Mouse (Mus musculus) heart, embryonic 11.5 days (tissue): ENCODE measurements around the gene Pex16. TPM values are rescaled to one million over a fixed set of nuclear protein-coding genes. Genes with fewer than 3 reads are reported as not detected.

ENCODE experiments used
- ATAC-seq: fragments of 200-750 bp; cut with Nextera tagmentation; replicated peaks from 2 replicates; pipeline ENCODE4 v1.8.0; 2017; ENCODE audit warnings: moderate library complexity; ENCODE audit not compliant: insufficient number of reproducible peaks, low FRiP score, low TSS enrichment
- H3K27ac ChIP-seq: fragments of 300-500 bp; sonication (generic); 2 replicates; pipeline ENCODE4 v1.5.1; 2014; ENCODE audit warnings: mild to moderate bottlenecking, low read depth, low read length
- H3K27me3 ChIP-seq: fragments of 300-500 bp; sonication (generic); 2 replicates; pipeline ENCODE4 v1.6.1; 2014; ENCODE audit warnings: mild to moderate bottlenecking, low read length, mixed read lengths; ENCODE audit not compliant: control insufficient read depth, insufficient read depth
- H3K36me3 ChIP-seq: fragments of 300-500 bp; sonication (generic); 2 replicates; pipeline ENCODE4 v1.6.1; 2014; ENCODE audit warnings: mild to moderate bottlenecking, low read length, moderate library complexity, mixed read lengths; ENCODE audit not compliant: control insufficient read depth, insufficient read depth
- H3K4me1 ChIP-seq: fragments of 300-500 bp; sonication (generic); 2 replicates; pipeline ENCODE4 v1.6.1; 2014; ENCODE audit warnings: low read length; ENCODE audit not compliant: control insufficient read depth, insufficient read depth
- H3K4me2 ChIP-seq: fragments of 300-500 bp; sonication (generic); 2 replicates; pipeline ENCODE4 v1.6.1; 2014; ENCODE audit warnings: mild to moderate bottlenecking, moderate library complexity
- H3K4me3 ChIP-seq: fragments of 300-500 bp; sonication (generic); 2 replicates; pipeline ENCODE4 v1.5.1; 2014; ENCODE audit warnings: low read depth, low read length
- H3K9ac ChIP-seq: fragments of 300-500 bp; sonication (generic); 2 replicates; pipeline ENCODE4 v1.6.1; 2014; ENCODE audit warnings: mild to moderate bottlenecking, low read depth, low read length, moderate library complexity
- H3K9me3 ChIP-seq: fragments of 300-500 bp; sonication (generic); replicated peaks from 2 replicates; pipeline ENCODE4 v1.6.1; 2016; ENCODE audit warnings: low read length; ENCODE audit not compliant: control insufficient read depth
- WGBS: fragments of 180-500 bp; shearing (Covaris S2); extraction: QIAGEN DNeasy Blood & Tissue Kit; methylation state at CpG from one replicate; pipeline ENCODE4 v1.1.7; 2014; ENCODE audit not compliant: insufficient replicate concordance; 5-methylcytosine and 5-hydroxymethylcytosine counted together
- polyA plus RNA-seq: library from polyadenylated mRNA; unstranded; fragments of >200 nt; fragmentation: Nextera tagmentation; extraction: Ambion mirVana; gene quantifications from 2 replicates; pipeline ENCODE4 v1.2.1, GENCODE M21; 2014

The Pex16 gene
- polyA plus RNA-seq, 1 experiment from 2014 or later = 12.5 TPM

DNA sequence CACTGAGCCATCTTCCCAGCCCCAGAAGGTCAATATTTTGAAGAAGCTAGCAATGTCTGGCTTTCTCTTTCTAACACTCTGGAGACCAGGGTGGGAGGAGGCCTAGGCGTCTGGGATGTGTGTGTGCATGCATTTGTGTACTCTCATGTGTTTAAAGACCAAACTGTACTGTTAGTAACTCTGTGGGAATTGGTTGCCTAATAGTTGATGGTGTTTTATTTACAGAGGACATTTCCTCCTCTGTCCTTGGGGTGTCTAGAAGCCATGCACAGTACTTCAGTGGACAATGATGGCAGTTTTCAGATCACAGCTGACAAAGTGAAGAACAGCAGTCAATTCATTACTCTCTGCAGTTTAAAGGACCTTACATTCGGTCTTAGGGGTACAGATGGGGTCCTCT is 27.3 kb upstream of the Pex16 start:
- ATAC-seq = no peak
- Histone ChIP-seq H3K27ac (no peak overlapping the region), H3K9me3 (no peaks in the 10 kb centered on the region), H3K27me3 (no peaks in the 10 kb centered on the region), H3K4me3 (no peak overlapping the region), H3K9ac (no peak overlapping the region), H3K36me3 (peaks cover 16% of the 10 kb centered on the region), H3K4me2 (no peak overlapping the region), H3K4me1 (no peaks in the 10 kb centered on the region)
- 88% methylated on average over 2 of the region's 2 CpGs for WGBS

DNA sequence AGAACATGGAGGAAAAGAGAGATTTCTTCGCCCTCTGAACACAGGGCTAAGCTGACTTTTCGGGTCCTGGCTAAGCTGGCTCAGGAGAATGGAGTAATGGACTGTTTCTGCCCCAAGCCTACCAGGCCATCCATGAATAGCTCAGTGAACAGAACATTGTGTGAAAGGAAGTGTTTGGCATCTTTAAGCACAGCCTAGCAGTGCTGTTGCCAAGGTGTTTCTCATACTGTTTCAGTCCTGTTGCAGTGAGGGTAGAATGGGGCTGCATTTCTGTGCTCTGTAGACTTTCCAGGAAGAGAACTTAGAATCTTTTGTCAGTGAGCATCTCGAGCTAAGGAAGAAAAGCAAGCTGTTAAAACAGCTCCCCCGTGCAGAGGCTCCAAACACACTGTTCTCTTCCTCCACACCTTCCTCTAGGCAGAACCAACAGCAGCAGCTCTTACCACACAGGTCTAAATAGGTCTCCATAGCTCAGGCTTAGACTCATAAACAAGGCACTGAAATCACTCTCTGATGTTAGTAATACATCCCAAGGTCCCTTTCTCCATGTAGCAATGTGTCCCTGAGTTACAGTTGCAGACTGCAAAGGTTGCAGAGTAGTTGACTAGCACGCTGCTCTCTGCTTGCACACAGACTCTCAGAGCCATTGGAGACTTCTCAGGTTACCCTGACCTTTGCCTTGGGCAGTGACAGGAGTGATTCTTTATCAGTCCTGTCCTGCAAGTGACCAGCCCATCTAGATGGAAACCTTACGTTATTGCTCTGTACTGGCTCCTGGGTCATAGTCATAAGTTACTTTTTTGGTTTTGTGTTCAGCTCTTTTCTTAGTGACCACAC is 24.7 kb upstream of the Pex16 start:
- Histone ChIP-seq H3K36me3 (peaks cover 17% of the 10 kb centered on the region), H3K27ac (no peak overlapping the region), H3K4me2 (no peak overlapping the region), H3K9ac (no peak overlapping the region), H3K4me3 (no peak overlapping the region), H3K4me1 (no peaks in the 10 kb centered on the region), H3K9me3 (no peaks in the 10 kb centered on the region), H3K27me3 (no peaks in the 10 kb centered on the region)
- WGBS = 54% methylated on average over 6 of the region's 6 CpGs
- ATAC-seq = no peak

DNA sequence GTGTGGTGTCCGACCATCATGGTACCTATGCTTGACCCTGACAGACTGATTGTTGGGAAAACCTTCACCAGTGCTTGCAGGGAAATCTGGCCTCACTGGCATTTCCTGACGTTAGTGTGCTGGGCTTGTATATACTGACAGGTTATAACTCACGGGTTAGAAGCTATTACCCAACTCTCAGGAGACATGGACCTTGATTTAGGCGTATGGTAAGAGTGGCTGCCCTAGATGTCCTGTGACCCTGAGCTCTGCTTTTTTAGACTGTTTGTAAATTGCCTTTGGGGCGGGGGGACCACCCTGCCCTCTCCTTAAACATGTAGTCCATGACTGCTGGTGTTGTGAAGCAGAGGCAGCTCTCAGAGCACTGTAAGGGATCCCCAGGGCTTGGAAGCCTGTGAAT is 23.8 kb upstream of the Pex16 start:
- no peaks in the 10 kb centered on the region for H3K4me1 ChIP-seq
- H3K36me3 ChIP-seq = peaks cover 17% of the 10 kb centered on the region
- 66% methylated on average over 5 of the region's 5 CpGs for WGBS
- H3K9ac ChIP-seq = no peak overlapping the region
- H3K27me3 ChIP-seq = no peaks in the 10 kb centered on the region
- no peaks in the 10 kb centered on the region for H3K9me3 ChIP-seq
- H3K27ac ChIP-seq = no peak overlapping the region
- no peak overlapping the region for H3K4me3 ChIP-seq
- no peak for ATAC-seq
- H3K4me2 ChIP-seq = no peak overlapping the region

DNA sequence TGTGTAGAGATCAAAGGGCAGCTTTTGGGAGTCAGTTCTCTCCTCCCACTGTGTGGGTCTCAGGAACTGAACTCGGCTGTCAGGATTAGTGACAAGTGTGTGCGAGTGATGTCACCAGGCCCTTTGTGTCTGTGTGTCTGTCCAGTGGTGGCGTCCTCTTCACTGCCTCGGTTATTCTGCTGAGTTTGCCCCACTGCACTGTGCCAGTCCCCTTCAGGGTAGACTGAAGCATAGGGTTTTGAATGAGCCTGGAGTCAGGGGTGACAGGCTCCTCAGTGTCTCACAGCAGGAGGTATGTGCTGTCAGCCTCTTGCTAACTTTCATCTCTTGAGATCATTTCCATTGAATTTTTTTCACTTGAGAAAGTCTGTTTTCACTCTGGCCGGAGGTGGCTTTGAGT is 21.1 kb upstream of the Pex16 start:
- H3K9me3 ChIP-seq = no peaks in the 10 kb centered on the region
- peaks cover 22% of the 10 kb centered on the region for H3K36me3 ChIP-seq
- 68% methylated on average over 5 of the region's 5 CpGs for WGBS
- H3K4me1 ChIP-seq = no peaks in the 10 kb centered on the region
- H3K4me2 ChIP-seq = no peak overlapping the region
- no peaks in the 10 kb centered on the region for H3K27me3 ChIP-seq
- no peak overlapping the region for H3K27ac ChIP-seq
- H3K9ac ChIP-seq = no peak overlapping the region
- H3K4me3 ChIP-seq = no peak overlapping the region
- ATAC-seq = no peak

DNA sequence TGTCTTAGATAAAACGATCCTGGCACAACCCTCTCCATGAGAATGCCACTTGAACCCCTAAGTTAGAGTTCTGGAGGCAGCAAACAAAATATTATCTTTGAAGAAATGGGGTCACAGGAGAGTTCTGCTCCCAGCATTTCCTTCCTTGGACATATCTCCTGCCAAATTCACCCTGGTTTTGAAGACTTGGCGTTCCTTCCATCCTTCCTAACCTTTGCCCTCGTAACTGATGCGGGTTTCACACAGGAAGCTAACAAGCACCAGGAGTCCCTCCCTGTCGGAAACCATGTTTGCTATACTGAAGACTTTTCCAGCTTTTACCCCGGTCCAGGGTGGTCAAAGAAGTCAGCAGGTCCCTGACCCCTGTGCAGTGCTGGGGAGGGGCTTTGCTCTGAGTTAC is 20.3 kb upstream of the Pex16 start:
- WGBS = 58% methylated on average over 6 of the region's 6 CpGs
- no peak overlapping the region for H3K4me2 ChIP-seq
- H3K36me3 ChIP-seq = peaks cover 24% of the 10 kb centered on the region
- no peak overlapping the region for H3K4me3 ChIP-seq
- no peak for ATAC-seq
- H3K9ac ChIP-seq = no peak overlapping the region
- H3K27ac ChIP-seq = no peak overlapping the region
- no peaks in the 10 kb centered on the region for H3K4me1 ChIP-seq
- no peaks in the 10 kb centered on the region for H3K9me3 ChIP-seq
- H3K27me3 ChIP-seq = no peaks in the 10 kb centered on the region

DNA sequence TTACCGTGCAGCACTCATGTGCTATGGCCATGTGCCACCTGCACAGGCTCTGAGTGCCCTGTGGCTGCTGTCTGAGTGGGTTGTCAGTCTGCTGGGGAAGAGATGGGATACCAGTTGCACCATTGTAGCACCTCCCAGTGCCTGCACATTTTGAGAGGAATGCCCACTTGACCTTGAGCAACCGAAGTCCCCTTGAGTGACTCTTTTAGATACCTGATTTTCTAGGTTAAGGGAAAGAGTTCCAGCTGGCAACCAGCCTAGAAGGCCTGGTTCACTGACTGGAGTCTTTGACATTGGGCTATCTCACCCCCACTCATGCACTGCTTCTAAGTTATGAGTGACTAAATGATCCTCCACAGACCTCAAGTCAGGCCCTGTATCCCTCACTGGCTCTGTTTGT is 15.2 kb upstream of the Pex16 start:
- no peak overlapping the region for H3K4me2 ChIP-seq
- 73% methylated on average over 2 of the region's 2 CpGs for WGBS
- no peak overlapping the region for H3K9ac ChIP-seq
- no peak overlapping the region for H3K4me3 ChIP-seq
- no peak for ATAC-seq
- H3K4me1 ChIP-seq = no peaks in the 10 kb centered on the region
- no peaks in the 10 kb centered on the region for H3K27me3 ChIP-seq
- no peaks in the 10 kb centered on the region for H3K9me3 ChIP-seq
- peaks cover 23% of the 10 kb centered on the region for H3K36me3 ChIP-seq
- H3K27ac ChIP-seq = no peak overlapping the region

DNA sequence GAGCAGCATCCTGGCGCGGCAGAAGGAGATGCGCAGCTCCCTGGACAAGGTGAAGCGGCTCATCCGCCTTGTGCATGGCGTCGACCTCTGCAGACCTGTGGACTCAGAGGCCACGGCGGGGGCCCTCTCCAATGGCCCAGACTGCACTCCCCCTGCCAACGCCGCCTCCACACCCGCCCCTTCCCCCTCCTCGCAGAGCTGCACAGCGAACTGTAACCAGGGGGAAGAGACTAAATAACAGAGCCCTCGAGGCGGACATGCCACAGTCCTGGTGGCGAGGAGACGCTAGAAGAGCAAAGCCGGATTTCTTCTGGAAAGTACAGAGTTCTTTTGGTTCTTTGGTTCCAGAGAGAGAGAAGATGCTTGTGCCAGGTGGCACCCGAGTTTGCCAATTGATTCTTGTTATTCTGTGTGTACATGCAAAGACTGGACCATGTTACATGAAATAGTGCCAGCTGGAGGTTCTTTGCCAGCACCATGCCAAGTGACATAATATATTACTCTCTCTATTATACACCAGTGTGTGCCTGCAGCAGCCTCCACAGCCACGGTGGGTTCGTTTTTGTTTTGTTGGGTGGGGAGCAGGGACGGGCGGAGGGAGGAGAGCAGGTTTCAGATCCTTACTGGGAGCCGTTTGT is 14.2 kb upstream of the Pex16 start:
- 77% methylated on average over 25 of the region's 25 CpGs for WGBS
- H3K4me1 ChIP-seq = no peaks in the 10 kb centered on the region
- H3K36me3 ChIP-seq = peaks cover 23% of the 10 kb centered on the region

DNA sequence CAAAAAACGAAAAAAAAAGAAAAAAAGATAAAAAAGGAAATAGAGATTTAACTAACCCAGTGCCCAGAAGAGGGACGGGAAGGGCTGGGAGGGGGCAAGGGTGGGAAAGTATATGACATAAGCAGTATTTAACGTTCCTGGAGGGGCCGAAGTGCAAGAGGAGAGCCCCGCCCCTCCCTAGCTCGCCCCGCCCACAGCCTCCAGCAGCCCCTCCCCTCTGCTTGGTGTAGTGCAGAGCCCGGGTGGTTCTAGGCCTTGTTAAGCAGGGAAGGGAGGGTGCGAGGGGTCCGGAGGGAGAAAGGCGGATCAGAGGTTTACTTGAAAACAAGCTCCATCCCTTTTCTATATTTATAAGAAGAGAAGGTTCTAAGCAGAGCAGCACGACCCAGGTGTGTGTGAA is 13.6 kb upstream of the Pex16 start:
- H3K4me2 ChIP-seq = no peak overlapping the region
- no peaks in the 10 kb centered on the region for H3K27me3 ChIP-seq
- H3K4me3 ChIP-seq = no peak overlapping the region
- H3K36me3 ChIP-seq = peaks cover 23% of the 10 kb centered on the region
- no peaks in the 10 kb centered on the region for H3K9me3 ChIP-seq
- H3K4me1 ChIP-seq = no peaks in the 10 kb centered on the region
- ATAC-seq = no peak
- no peak overlapping the region for H3K9ac ChIP-seq
- no peak overlapping the region for H3K27ac ChIP-seq
- 25% methylated on average over 12 of the region's 12 CpGs for WGBS

More for the DNA sequence above, 14.2 kb upstream of the Pex16 start:
- Histone ChIP-seq H3K9me3 (no peaks in the 10 kb centered on the region), H3K4me3 (no peak overlapping the region), H3K4me2 (no peak overlapping the region), H3K9ac (no peak overlapping the region), H3K27me3 (no peaks in the 10 kb centered on the region), H3K27ac (no peak overlapping the region)
- no peak for ATAC-seq

DNA sequence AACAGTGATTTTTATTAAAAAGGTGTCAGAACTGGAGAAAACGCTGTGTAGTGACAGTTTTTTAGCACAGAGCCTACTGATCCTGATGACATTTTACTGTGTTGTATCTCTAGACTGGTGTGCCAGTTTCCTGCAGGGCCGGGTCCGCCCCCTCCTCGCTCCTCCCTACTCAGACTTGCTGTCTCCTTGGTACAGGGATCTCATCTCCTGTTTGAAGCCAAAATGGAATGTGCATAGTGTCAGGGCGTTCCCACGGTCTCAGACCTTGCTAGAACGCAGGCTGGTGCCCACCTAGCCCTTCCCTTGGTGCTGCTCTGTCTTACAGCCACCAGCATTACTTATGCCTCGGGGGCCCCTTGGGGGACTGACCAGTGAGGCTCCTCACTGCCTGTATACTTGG is 12.7 kb upstream of the Pex16 start:
- Histone ChIP-seq H3K27me3 (0 out of 2 replicates have a peak, but pooled peaks cover 3% of the 10 kb centered on the region), H3K27ac (no peak overlapping the region), H3K4me1 (no peaks in the 10 kb centered on the region), H3K9ac (no peak overlapping the region), H3K4me3 (no peak overlapping the region), H3K36me3 (peaks cover 21% of the 10 kb centered on the region), H3K4me2 (no peak overlapping the region), H3K9me3 (no peaks in the 10 kb centered on the region)
- 73% methylated on average over 8 of the region's 8 CpGs for WGBS
- ATAC-seq = no peak
